In genomic region chr4:33309764-33310757, GRCm38 (mm10) we compare ENCODE assay signal across 8 mouse cellular contexts. TPM values are rescaled to one million over a fixed set of nuclear protein-coding genes. Genes with fewer than 3 reads are reported as not detected.
A peak's percentile ranks its signal among the peaks of the same experiment; 100 is the strongest.
DNase-seq lines count a peak whose midpoint lies in the region; ATAC-seq and TF ChIP-seq lines count a peak whose summit lies in the region.

Gene Rngtt, plus strand, starts transcription at chr4:33310311.

- H3K27ac ChIP-seq in embryonic facial prominence, embryonic 13.5 days = peak within 1 kb of the TSS; percentile 77
- no peak within 1 kb of the TSS for H3K27ac ChIP-seq in kidney, adult 2 months (ENCODE audit: insufficient read depth, low read depth, low read length)
- H3K27ac ChIP-seq in limb, embryonic 12.5 days = peak within 1 kb of the TSS; percentile 66; the same call in 1 of the 2 replicates
- H3K27ac ChIP-seq in midbrain, embryonic 15.5 days = peak within 1 kb of the TSS; percentile 71
- peak within 1 kb of the TSS; percentile 56 for H3K27ac ChIP-seq in spleen, adult 2 months (ENCODE audit: insufficient read depth, low read length)

- peak within 1 kb of the TSS; percentile 72 for H3K4me2 ChIP-seq in embryonic facial prominence, embryonic 13.5 days
- peak within 1 kb of the TSS; percentile 78 for H3K4me2 ChIP-seq in limb, embryonic 12.5 days
- peak within 1 kb of the TSS; percentile 67 for H3K4me2 ChIP-seq in midbrain, embryonic 15.5 days

- peaks cover 11% of the 10 kb centered on the region for H3K4me1 ChIP-seq in embryonic facial prominence, embryonic 13.5 days
- no peaks in the 10 kb centered on the region; the same call in 1 of the 2 replicates for H3K4me1 ChIP-seq in kidney, adult 2 months (ENCODE audit: control insufficient read depth, insufficient read depth, low read length)
- peaks cover 5% of the 10 kb centered on the region; the same call in 1 of the 2 replicates for H3K4me1 ChIP-seq in limb, embryonic 12.5 days (replicated peaks)
- peaks cover 17% of the 10 kb centered on the region for H3K4me1 ChIP-seq in midbrain, embryonic 15.5 days
- peaks cover 1% of the 10 kb centered on the region; the same call in 1 of the 2 replicates for H3K4me1 ChIP-seq in spleen, adult 2 months (ENCODE audit: control insufficient read depth, insufficient read depth, insufficient read length)

- TF ChIP-seq POLR2A in kidney, adult 2 months (IDR thresholded peaks at IDR 0.05; ENCODE audit: low read depth, low read length) = no peak
- no peak; the same call in none of the 2 replicates for TF ChIP-seq POLR2A in spleen, adult 2 months (IDR thresholded peaks at IDR 0.05; ENCODE audit: low read depth, low read length)

- H3K4me3 ChIP-seq in embryonic facial prominence, embryonic 13.5 days = peak within 1 kb of the TSS; percentile 84
- H3K4me3 ChIP-seq in kidney, adult 2 months (ENCODE audit: insufficient read depth, low read depth, low read length) = peak within 1 kb of the TSS; percentile 91
- H3K4me3 ChIP-seq in limb, embryonic 12.5 days (replicated peaks) = peak within 1 kb of the TSS; percentile 84
- peak within 1 kb of the TSS; percentile 84 for H3K4me3 ChIP-seq in midbrain, embryonic 15.5 days
- H3K4me3 ChIP-seq in spleen, adult 2 months (ENCODE audit: extremely low read depth, insufficient read depth, insufficient read length) = peak within 1 kb of the TSS; percentile 96

- H3K9ac ChIP-seq in embryonic facial prominence, embryonic 13.5 days = peak within 1 kb of the TSS; percentile 85
- peak within 1 kb of the TSS; percentile 82 for H3K9ac ChIP-seq in limb, embryonic 12.5 days (replicated peaks)
- peak within 1 kb of the TSS; percentile 81 for H3K9ac ChIP-seq in midbrain, embryonic 15.5 days

- no peaks in the 10 kb centered on the region for H3K27me3 ChIP-seq in embryonic facial prominence, embryonic 13.5 days
- no peaks in the 10 kb centered on the region for H3K27me3 ChIP-seq in kidney, adult 2 months (replicated peaks; ENCODE audit: control insufficient read depth, insufficient read depth, low read length)
- no peaks in the 10 kb centered on the region for H3K27me3 ChIP-seq in limb, embryonic 12.5 days
- H3K27me3 ChIP-seq in midbrain, embryonic 15.5 days (replicated peaks) = no peaks in the 10 kb centered on the region
- H3K27me3 ChIP-seq in spleen, adult 2 months (ENCODE audit: control insufficient read depth, insufficient read depth, low read length) = no peaks in the 10 kb centered on the region

- H3K36me3 ChIP-seq in embryonic facial prominence, embryonic 13.5 days = no peaks in the 10 kb centered on the region
- no peaks in the 10 kb centered on the region for H3K36me3 ChIP-seq in kidney, adult 2 months (ENCODE audit: control insufficient read depth, insufficient read depth, low read length)
- H3K36me3 ChIP-seq in limb, embryonic 12.5 days = peaks cover 3% of the 10 kb centered on the region; the same call in 1 of the 2 replicates
- no peaks in the 10 kb centered on the region for H3K36me3 ChIP-seq in midbrain, embryonic 15.5 days (replicated peaks)
- H3K36me3 ChIP-seq in spleen, adult 2 months (ENCODE audit: control insufficient read depth, insufficient read depth, low read length) = no peaks in the 10 kb centered on the region

- peak; percentile 91 for DNase-seq in 3134 (ENCODE audit: extremely low read depth, insufficient read length, low spot score)
- DNase-seq in adrenal gland, postnatal 36 days = peak; percentile 97 to 99
- DNase-seq in heart, adult 18-20 months = peak; percentile 98
- DNase-seq in kidney, adult 2 months = peak; percentile 99
- peak; percentile 94 to 98 for DNase-seq in spleen, adult 2 months (ENCODE audit: low read depth in 1 of 2, low spot score in 2 of 2)

- no peaks in the 10 kb centered on the region for H3K9me3 ChIP-seq in embryonic facial prominence, embryonic 13.5 days
- H3K9me3 ChIP-seq in limb, embryonic 12.5 days = no peaks in the 10 kb centered on the region
- no peaks in the 10 kb centered on the region for H3K9me3 ChIP-seq in midbrain, embryonic 15.5 days

- TF ChIP-seq CTCF in kidney, adult 2 months (conservative IDR thresholded peaks at IDR 0.05; ENCODE audit: insufficient read depth, insufficient read length, low read depth, low read length) = no peak
- no peak for TF ChIP-seq CTCF in spleen, adult 2 months (IDR thresholded peaks at IDR 0.05; ENCODE audit: extremely low read depth, insufficient read depth, insufficient read length, insufficient replicate concordance)

- 2% methylated on average over 60 of the region's 60 CpGs for WGBS in embryonic facial prominence, embryonic 13.5 days
- 3% methylated on average over 60 of the region's 60 CpGs for WGBS in kidney, adult 2 months
- WGBS in limb, embryonic 12.5 days = 2% methylated on average over 60 of the region's 60 CpGs
- WGBS in midbrain, embryonic 15.5 days = 4% methylated on average over 59 of the region's 60 CpGs
- 4% methylated on average over 60 of the region's 60 CpGs for WGBS in spleen, adult 2 months

- ATAC-seq in embryonic facial prominence, embryonic 13.5 days (ENCODE audit: insufficient number of reproducible peaks, insufficient read depth, low FRiP score, low TSS enrichment, low read depth) = peak; percentile 90
- ATAC-seq in limb, embryonic 12.5 days (ENCODE audit: insufficient number of reproducible peaks, insufficient read depth, low FRiP score, low TSS enrichment, low read depth) = peak; percentile 91
- peak; percentile 95 for ATAC-seq in midbrain, embryonic 15.5 days (replicated peaks)

RNA-seq across cellular contexts. Expression of gene Rngtt, which starts in this region (rescaled TPM):
- 10 to 100 TPM; 29.6 to 43.7 TPM for total RNA-seq in adrenal gland, postnatal 36 days (2021)
- polyA plus RNA-seq in embryonic facial prominence, embryonic 13.5 days (2015; fragmentation: Nextera tagmentation; extraction: Ambion mirVana) = 30.8 and 32.3 TPM in 2 replicates
- 10 to 100 TPM; 10.0 to 11.1 TPM for total RNA-seq in heart, adult 18-20 months (2021)
- 2.6 and 3.4 TPM in 2 replicates for polyA plus RNA-seq in kidney, adult 2 months (2012; rRNA removed)
- 33.1 and 38.6 TPM in 2 replicates for polyA plus RNA-seq in limb, embryonic 12.5 days (2016; fragmentation: Nextera tagmentation; extraction: Ambion mirVana)
- polyA plus RNA-seq in midbrain, embryonic 15.5 days (2015; fragmentation: Nextera tagmentation; extraction: Ambion mirVana) = 21.2 and 22.5 TPM in 2 replicates
- 2.0 and 2.4 TPM in 2 replicates for polyA plus RNA-seq in spleen, adult 2 months (2012; rRNA removed)
